Mouse (Mus musculus): Measurements from ENCODE around the gene A930033H14Rik.

The A930033H14Rik gene

DNA sequence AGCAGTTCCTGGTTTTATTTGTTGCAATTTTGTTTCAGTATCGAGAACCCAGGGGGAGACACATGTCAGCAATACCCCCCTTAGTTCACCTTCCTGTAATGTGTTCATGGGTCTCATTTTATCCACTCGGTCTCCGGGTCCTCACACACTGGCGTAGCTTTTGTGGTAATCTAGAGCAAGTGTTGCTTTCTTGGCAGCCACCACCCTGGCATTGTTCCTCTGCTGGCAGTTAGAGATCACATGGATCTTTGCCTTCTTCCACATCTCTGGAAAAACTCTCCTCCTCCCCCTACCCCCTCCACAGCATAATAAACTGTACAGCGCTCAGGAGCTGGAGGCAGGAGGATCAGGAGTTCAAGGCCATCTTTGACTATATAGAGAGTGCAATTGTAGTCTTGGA lies 20.6 kb downstream of the A930033H14Rik start:
- Histone ChIP-seq H3K36me3 (ENCODE audit: control insufficient read depth, insufficient read depth, low read length, poor library complexity, severe bottlenecking) (no peaks in the 10 kb centered on the region), H3K27me3 (ENCODE audit: control insufficient read depth, insufficient read depth, low read length, poor library complexity, severe bottlenecking) (no peaks in the 10 kb centered on the region; the same call in 1 of the 2 replicates)
- no peak for DNase-seq (ENCODE audit: low read depth, low spot score)

DNA sequence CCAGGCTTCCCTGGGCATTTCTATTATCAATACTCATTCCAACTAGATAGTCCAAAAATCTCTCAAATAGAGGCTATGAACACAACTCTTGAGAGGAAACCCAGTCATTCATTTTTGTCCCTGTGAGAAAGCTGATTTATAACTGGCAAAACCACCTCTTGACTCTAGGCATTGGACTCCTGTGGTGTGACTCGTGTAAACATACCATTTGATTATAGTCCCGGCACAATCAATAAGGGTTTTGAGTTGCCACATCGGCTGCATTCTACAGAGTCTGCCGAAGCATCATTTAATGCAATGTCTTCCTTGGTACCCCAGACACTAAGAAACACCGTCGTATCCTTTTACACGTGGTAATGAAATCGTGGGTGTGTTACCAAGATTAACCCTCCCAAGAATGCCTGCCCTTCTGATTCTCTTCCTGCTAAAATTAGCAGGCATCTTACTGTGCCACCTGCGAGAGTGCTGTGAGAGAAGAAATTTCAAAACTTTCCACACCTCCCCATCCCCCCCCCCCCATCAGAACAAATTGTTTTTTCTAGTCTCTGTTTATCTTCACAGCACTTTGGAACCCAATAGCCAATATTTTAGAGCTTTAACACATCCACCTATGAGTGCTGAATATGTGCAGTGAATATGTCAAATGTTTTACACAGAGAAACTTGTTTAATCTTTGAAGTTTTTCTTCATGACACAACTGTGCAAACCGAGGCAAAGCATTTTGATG lies 22.3 kb downstream of the A930033H14Rik start:
- Histone ChIP-seq H3K36me3 (ENCODE audit: control insufficient read depth, insufficient read depth, low read length, poor library complexity, severe bottlenecking) (no peaks in the 10 kb centered on the region), H3K27me3 (ENCODE audit: control insufficient read depth, insufficient read depth, low read length, poor library complexity, severe bottlenecking) (no peaks in the 10 kb centered on the region; the same call in 1 of the 2 replicates)
- DNase-seq (ENCODE audit: low read depth, low spot score): no peak

DNA sequence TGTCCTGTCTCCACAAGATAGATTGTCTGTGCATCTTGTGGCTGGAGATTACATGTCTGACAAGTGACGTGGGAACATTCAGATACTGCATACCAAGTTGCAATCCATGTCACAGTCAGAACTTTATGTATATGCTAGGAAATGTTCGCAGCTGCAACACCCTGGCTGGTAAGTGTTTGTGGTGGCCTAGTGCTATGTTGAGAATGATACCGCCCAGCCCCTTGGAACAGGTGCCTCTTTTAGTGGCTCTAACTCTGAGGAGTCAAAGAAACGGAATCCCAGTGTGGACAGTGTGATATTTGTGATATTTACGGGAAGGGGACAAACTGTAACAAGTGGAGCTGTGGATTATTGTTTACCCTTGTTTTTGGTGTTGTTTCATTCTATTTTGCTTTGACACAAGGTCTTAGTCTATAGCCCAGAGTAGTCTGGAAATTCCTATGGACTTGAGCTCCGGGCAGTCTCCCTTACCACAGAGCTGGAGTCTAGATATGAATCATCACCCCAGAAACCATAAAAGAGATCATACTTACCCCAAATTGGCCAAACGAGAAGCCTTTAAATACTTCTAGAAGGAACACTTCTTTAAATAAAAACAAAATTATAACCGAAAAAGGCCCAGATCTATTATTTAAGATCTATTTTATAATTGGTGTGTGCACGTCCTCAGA lies 25.0 kb downstream of the A930033H14Rik start:
- no peak for DNase-seq (ENCODE audit: low read depth, low spot score)
- Histone ChIP-seq H3K36me3 (ENCODE audit: control insufficient read depth, insufficient read depth, low read length, poor library complexity, severe bottlenecking) (no peaks in the 10 kb centered on the region), H3K27me3 (ENCODE audit: control insufficient read depth, insufficient read depth, low read length, poor library complexity, severe bottlenecking) (no peaks in the 10 kb centered on the region)

DNA sequence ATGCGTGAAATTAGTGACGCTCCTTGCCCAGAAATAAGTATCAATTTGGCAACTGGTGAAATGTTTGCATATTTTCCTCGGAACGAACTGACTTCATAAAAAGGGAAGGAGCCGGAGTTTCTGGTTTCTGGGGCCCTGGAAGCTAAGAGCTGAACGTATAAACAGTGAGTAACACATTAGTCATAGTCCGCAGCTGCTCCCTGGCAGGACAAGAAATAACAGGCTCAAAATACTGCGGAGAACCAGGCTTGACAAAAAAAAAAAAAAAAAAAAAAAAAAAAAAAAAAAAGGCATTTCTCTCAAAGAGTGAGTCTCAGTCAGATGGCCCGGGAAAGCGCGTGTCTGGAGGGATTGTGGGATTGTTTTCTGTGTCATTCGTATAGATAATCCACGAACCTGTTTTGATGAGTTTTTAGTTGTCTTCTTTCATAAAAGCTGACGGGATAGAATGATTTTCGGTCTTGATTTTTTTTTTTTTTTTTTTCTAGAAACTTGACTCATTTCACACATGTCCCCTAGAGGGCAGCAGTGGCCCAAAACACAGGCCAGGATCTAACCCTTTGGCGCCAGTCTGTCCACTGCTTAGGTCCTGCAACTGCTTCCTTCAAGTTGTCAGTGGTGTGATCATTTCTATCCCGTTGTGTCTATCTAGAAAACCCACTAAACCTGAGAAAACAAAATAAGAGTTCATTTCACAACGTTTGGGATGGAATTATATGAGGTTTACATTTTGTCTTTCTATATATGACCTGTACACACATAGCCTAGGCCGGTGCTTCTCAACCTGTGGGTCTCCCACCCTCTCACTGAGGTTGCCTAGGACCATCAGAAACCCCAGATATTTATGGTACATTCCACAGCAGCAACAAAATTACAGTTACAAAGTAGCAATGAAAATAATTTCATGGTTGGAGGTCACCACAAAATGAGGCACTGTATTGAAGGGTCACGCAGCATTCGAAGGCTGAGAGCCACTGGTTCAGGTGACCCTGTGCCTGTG lies 26.7 kb downstream of the A930033H14Rik start:
- DNase-seq (ENCODE audit: low read depth, low spot score): peak; percentile 82

DNA sequence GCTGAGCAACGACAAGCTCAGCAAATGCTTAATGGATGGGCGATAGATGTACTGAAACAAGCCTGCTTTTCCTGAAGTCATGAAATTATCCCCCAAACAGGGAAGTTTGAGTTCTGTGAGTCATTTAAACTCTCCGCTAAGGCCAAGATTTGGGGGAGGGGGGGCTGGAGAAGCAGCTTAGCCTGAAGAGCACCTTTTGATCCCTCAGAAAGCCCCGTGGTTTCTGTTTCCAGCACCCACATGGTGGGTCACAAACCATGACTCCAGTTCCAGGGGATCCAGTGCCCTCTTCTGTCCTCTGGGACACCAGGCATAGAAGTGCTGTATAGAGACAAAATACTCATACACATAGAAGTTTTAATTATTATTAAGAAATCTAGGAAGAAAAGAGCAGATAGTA lies 27.5 kb downstream of the A930033H14Rik start:
- DNase-seq (ENCODE audit: low read depth, low spot score): no peak
- Histone ChIP-seq H3K27me3 (ENCODE audit: control insufficient read depth, insufficient read depth, low read length, poor library complexity, severe bottlenecking) (no peaks in the 10 kb centered on the region), H3K36me3 (ENCODE audit: control insufficient read depth, insufficient read depth, low read length, poor library complexity, severe bottlenecking) (no peaks in the 10 kb centered on the region)

More for the DNA sequence above, 26.7 kb downstream of the A930033H14Rik start:
- no peaks in the 10 kb centered on the region for H3K36me3 ChIP-seq (ENCODE audit: control insufficient read depth, insufficient read depth, low read length, poor library complexity, severe bottlenecking)
- no peaks in the 10 kb centered on the region for H3K27me3 ChIP-seq (ENCODE audit: control insufficient read depth, insufficient read depth, low read length, poor library complexity, severe bottlenecking)

DNA sequence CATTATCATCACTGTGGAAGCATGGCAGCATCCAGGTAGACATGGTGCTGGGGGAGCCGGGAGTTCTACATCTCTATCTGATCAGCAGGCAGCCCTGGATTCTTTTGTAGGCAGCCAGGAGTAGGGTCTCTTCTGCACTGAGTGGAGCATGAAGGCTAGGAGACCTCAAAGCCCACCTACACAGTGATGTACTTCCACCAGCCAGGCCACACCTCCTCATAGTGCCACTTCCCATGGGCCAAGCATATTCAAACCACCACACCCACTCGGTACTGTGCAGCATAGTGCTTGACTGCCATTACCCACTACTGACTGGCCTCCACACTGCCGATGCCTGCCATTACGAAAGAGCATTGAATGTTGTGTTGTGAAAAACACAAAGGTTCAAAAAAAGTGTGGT lies 28.0 kb downstream of the A930033H14Rik start:
- no peaks in the 10 kb centered on the region for H3K27me3 ChIP-seq (ENCODE audit: control insufficient read depth, insufficient read depth, low read length, poor library complexity, severe bottlenecking)
- DNase-seq (ENCODE audit: low read depth, low spot score): no peak

DNA sequence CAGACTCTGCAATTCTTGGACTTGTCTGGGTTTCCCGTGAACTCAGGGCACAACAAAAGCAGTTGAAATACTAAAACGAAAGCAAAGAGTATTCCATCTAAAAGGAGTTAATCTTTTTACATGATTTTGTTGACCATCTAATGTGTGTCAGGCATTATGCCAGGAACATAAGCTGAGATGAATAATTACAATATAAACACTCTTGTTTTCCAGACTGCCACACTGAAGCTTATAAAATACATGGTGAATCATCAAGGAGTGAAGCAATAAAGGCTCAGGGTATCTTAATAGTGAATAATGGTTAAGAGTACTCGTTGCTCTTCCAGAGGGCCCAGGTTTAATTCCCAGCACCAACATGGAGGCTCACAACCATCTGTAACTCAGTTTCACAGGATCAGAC lies 31.9 kb downstream of the A930033H14Rik start:
- H3K36me3 ChIP-seq (ENCODE audit: control insufficient read depth, insufficient read depth, low read length, poor library complexity, severe bottlenecking): no peaks in the 10 kb centered on the region
- no peak for DNase-seq (ENCODE audit: low read depth, low spot score)
- no peaks in the 10 kb centered on the region for H3K27me3 ChIP-seq (ENCODE audit: control insufficient read depth, insufficient read depth, low read length, poor library complexity, severe bottlenecking)

More for the DNA sequence above, 28.0 kb downstream of the A930033H14Rik start:
- no peaks in the 10 kb centered on the region for H3K36me3 ChIP-seq (ENCODE audit: control insufficient read depth, insufficient read depth, low read length, poor library complexity, severe bottlenecking)

DNA sequence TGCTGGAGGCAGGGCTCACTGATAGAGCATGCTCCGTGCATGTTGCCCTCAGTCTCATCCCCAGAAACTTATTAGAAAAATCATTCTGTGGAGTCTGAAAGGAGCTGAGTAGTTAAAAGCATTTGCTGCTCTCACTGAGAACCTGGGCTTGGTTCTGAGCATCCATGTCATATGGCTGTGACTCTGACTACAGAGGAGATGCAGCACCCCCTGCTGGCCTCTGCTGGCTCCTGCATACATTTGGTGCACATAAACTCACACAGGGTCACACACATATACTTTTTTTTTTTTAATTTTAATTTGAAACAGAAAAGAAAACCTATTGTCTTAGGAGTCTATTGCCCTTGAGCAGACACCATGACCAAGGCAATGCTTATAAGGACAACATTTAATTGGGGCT lies 33.6 kb downstream of the A930033H14Rik start:
- no peaks in the 10 kb centered on the region for H3K27me3 ChIP-seq (ENCODE audit: control insufficient read depth, insufficient read depth, low read length, poor library complexity, severe bottlenecking)
- no peaks in the 10 kb centered on the region for H3K36me3 ChIP-seq (ENCODE audit: control insufficient read depth, insufficient read depth, low read length, poor library complexity, severe bottlenecking)

DNA sequence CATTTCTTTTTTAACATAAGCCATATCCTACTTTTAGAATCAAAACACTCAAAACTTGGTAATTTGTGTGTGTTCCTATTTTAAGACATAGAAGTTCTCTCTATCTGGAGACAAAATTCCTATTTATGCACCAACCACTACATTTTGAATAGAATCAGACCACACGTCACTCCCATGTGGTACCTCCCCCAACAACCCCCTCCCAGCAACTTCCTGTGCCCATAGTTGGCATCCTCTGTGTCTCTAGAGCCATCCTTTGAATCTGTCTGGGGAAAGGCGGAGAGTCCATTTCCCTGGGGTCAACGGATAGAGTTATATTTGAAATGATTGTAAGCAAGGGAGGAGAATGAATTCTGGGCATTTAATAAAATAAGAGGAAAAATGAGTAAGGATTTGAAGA lies 36.8 kb downstream of the A930033H14Rik start:
- DNase-seq (ENCODE audit: low read depth, low spot score): no peak
- H3K36me3 ChIP-seq (ENCODE audit: control insufficient read depth, insufficient read depth, low read length, poor library complexity, severe bottlenecking): no peaks in the 10 kb centered on the region
- no peaks in the 10 kb centered on the region for H3K27me3 ChIP-seq (ENCODE audit: control insufficient read depth, insufficient read depth, low read length, poor library complexity, severe bottlenecking)

More for the DNA sequence above, 33.6 kb downstream of the A930033H14Rik start:
- no peak for DNase-seq (ENCODE audit: low read depth, low spot score)

DNA sequence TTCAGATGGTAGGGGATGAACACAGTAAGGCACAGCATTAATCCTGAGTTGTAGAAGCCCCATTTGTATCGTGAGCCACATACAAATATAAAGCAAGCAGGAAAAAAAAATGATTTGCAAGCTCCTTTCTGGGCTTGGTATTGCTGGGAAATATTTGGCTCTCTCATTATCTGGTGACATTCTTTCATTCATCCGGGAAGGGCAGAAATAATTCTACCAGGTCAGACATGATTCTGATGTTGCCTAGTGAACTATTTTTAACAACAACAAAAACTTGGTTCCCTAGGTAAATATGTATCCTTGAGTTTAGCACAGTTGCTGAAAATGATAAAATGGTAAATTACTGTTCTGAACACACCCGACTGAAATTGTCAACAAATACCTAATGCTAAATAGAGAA lies 40.5 kb downstream of the A930033H14Rik start:
- no peak for DNase-seq (ENCODE audit: low read depth, low spot score)
- no peaks in the 10 kb centered on the region for H3K27me3 ChIP-seq (ENCODE audit: control insufficient read depth, insufficient read depth, low read length, poor library complexity, severe bottlenecking)
- no peaks in the 10 kb centered on the region for H3K36me3 ChIP-seq (ENCODE audit: control insufficient read depth, insufficient read depth, low read length, poor library complexity, severe bottlenecking)

DNA sequence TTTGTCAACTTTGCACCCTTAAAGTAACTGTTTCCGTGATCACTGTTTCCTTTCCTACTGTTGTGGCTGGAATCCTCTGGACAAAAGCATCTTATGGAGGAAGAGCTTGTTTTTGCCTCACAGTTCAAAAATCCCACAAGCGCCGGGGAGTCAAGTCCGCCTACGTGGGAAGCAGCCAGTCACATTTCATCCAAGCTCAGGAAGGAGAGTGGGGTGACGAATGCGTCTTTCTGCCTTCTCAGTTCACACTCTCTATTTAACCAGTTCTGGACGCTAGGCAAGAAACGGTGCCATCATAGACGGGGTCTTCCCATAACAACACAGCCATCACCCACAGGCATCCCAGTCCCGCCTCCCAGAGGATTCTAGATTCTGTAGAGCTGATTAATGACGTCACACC lies 46.4 kb downstream of the A930033H14Rik start:
- DNase-seq (ENCODE audit: low read depth, low spot score): no peak
- H3K27me3 ChIP-seq (ENCODE audit: control insufficient read depth, insufficient read depth, low read length, poor library complexity, severe bottlenecking): no peaks in the 10 kb centered on the region
- H3K36me3 ChIP-seq (ENCODE audit: control insufficient read depth, insufficient read depth, low read length, poor library complexity, severe bottlenecking): no peaks in the 10 kb centered on the region

DNA sequence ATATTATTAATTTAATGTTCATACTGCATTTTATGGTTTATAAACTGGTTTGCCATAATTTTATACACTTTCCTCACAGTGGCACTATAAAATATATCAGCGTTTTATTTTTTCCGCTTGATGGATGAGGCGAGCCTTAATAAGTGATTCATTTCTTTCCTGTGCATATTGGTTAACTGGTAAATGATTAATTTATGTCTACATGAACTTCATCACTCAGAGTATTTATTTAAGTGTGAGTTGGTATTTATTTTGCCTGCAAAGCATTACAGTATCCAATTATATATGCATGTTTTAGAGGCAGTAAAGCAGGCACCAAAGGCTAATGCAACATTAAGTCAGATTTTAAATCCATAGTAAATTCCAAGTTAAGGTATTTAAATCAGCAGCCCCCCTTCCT lies 47.1 kb downstream of the A930033H14Rik start:
- Histone ChIP-seq H3K36me3 (ENCODE audit: control insufficient read depth, insufficient read depth, low read length, poor library complexity, severe bottlenecking) (no peaks in the 10 kb centered on the region), H3K27me3 (ENCODE audit: control insufficient read depth, insufficient read depth, low read length, poor library complexity, severe bottlenecking) (no peaks in the 10 kb centered on the region)
- no peak for DNase-seq (ENCODE audit: low read depth, low spot score)

DNA sequence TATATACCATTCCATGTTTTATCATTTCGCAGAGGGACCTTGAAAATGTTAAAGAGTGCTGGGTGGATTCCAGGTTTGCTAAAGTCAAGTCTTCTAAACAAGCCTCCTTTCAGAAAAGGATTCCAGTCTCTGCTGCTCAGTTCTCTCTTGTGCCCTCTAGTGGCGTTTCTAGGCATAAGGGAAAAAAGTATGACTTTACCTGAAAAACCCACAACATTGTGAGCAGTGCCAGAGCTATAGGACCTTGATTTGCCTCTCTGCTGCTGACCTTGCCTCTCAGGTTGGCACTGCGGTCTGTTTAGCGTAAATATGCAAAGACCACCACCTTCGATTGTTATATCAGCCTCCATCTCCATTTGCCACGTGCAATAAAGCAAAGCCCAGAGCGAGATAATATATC lies 47.8 kb downstream of the A930033H14Rik start:
- no peaks in the 10 kb centered on the region for H3K36me3 ChIP-seq (ENCODE audit: control insufficient read depth, insufficient read depth, low read length, poor library complexity, severe bottlenecking)
- no peaks in the 10 kb centered on the region for H3K27me3 ChIP-seq (ENCODE audit: control insufficient read depth, insufficient read depth, low read length, poor library complexity, severe bottlenecking)
- DNase-seq (ENCODE audit: low read depth, low spot score): peak; percentile 59

DNA sequence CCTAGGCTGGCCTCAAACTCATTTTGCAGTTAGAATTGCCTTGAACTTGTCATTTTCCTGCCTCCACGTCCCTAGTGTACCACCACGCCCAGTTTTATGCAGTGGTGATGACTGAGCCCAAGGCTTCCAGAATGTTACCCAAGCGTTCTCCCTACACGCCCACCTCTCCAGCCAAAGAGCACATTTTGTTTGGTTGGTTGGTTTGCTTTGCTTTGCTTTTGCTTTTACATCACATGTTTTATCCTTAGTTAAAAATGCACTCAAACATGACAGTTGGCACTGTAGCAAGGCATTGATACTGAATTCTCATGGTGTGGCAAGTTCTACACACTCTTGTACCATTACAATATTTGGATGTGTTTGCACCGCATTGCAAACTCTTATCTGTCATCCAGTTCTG lies 49.7 kb downstream of the A930033H14Rik start:
- DNase-seq (ENCODE audit: low read depth, low spot score): no peak
- Histone ChIP-seq H3K36me3 (ENCODE audit: control insufficient read depth, insufficient read depth, low read length, poor library complexity, severe bottlenecking) (no peaks in the 10 kb centered on the region), H3K27me3 (ENCODE audit: control insufficient read depth, insufficient read depth, low read length, poor library complexity, severe bottlenecking) (no peaks in the 10 kb centered on the region)

All from splenic B cell, adult 2 months (primary cell).